Mouse (Mus musculus) lung, postnatal 14 days (tissue): ENCODE measurements around the gene Cir1.

ENCODE experiments used
- DNase-seq: peaks from one replicate; pipeline ENCODE4 v3.0.0; 2021

Gene Cir1

GRCm38 (mm10) chr2:73312152-73313116 lies at the start of gene Cir1, which contains the start of gene Scrn3:
TSS of gene Cir1 (minus strand) at chr2:73312701.
TSS of gene Scrn3 (plus strand) at chr2:73312601.
- DNase-seq: peak; percentile 95

- DNase-seq: no peak
These were observed 48.0 kb upstream of the Cir1 start for GRCm38 (mm10) chr2:73360536-73360935.

- DNase-seq: no peak
These were observed 47.4 kb upstream of the Cir1 start for GRCm38 (mm10) chr2:73359941-73360340.

- no peak for DNase-seq
These were observed 44.5 kb upstream of the Cir1 start for GRCm38 (mm10) chr2:73357004-73357403.

GRCm38 (mm10) chr2:73351927-73352374 lies 39.5 kb upstream of the Cir1 start:
- DNase-seq: peak; percentile 21

- peak; percentile 22 for DNase-seq
These were observed 39.0 kb upstream of the Cir1 start for GRCm38 (mm10) chr2:73351496-73351895.

GRCm38 (mm10) chr2:73348221-73348620 lies 35.7 kb upstream of the Cir1 start:
- no peak for DNase-seq

- DNase-seq: no peak
These were observed 35.3 kb upstream of the Cir1 start for GRCm38 (mm10) chr2:73347766-73348165.

- no peak for DNase-seq
These were observed 34.6 kb upstream of the Cir1 start for GRCm38 (mm10) chr2:73347136-73347535.

- DNase-seq: no peak
These were observed 34.0 kb upstream of the Cir1 start for GRCm38 (mm10) chr2:73346345-73347086.

- DNase-seq: no peak
These were observed 32.7 kb upstream of the Cir1 start for GRCm38 (mm10) chr2:73345204-73345603.

GRCm38 (mm10) chr2:73343701-73344100 lies 31.2 kb upstream of the Cir1 start:
- DNase-seq: no peak

GRCm38 (mm10) chr2:73338415-73338814 lies 25.9 kb upstream of the Cir1 start:
- DNase-seq: no peak

GRCm38 (mm10) chr2:73335949-73336348 lies 23.4 kb upstream of the Cir1 start:
- DNase-seq: no peak

- DNase-seq: no peak
These were observed 13.4 kb upstream of the Cir1 start for GRCm38 (mm10) chr2:73325871-73326270.

- DNase-seq: no peak
These were observed 10.5 kb upstream of the Cir1 start for GRCm38 (mm10) chr2:73322991-73323390.

GRCm38 (mm10) chr2:73319218-73319617 lies 6.7 kb upstream of the Cir1 start:
- DNase-seq: no peak

GRCm38 (mm10) chr2:73317426-73317825 lies 4.9 kb upstream of the Cir1 start:
- no peak for DNase-seq

GRCm38 (mm10) chr2:73314311-73314710 lies 1.8 kb upstream of the Cir1 start:
- no peak for DNase-seq

GRCm38 (mm10) chr2:73313117-73313501 lies 608 bp upstream of the Cir1 start:
- DNase-seq: peak; percentile 43

- DNase-seq: no peak
These were observed 6.5 kb downstream of the Cir1 start for GRCm38 (mm10) chr2:73306006-73306405.

- no peak for DNase-seq
These were observed 8.0 kb downstream of the Cir1 start for GRCm38 (mm10) chr2:73304506-73304905.

- no peak for DNase-seq
These were observed 9.8 kb downstream of the Cir1 start for GRCm38 (mm10) chr2:73302722-73303121.

GRCm38 (mm10) chr2:73301979-73302378 lies 10.5 kb downstream of the Cir1 start:
- no peak for DNase-seq
